Mouse (Mus musculus) common myeloid progenitor, adult 5-6 weeks (primary cell): ENCODE results near the gene Rabgap1l. TPM values are rescaled to one million over a fixed set of nuclear protein-coding genes. Genes with fewer than 3 reads are reported as not detected.
A peak's percentile ranks its signal among the peaks of the same experiment; 100 is the strongest.

Experiments used
- ATAC-seq: replicated peaks from 2 replicates; pipeline ENCODE4 v1.8.0; 2016; ENCODE audit warnings: low read depth, mild to moderate bottlenecking, moderate TSS enrichment, inconsistent platforms; ENCODE audit not compliant: poor library complexity, severe bottlenecking
- total RNA-seq: library from RNA; stranded (forward); fragments of 200-1000, 187-1606 nt; gene quantifications from 2 replicates; pipeline ENCODE4 v1.2.3, GENCODE M21; 2017

Rabgap1l gene
- total RNA-seq, 1 experiment from 2014 or later: 304 TPM

DNA sequence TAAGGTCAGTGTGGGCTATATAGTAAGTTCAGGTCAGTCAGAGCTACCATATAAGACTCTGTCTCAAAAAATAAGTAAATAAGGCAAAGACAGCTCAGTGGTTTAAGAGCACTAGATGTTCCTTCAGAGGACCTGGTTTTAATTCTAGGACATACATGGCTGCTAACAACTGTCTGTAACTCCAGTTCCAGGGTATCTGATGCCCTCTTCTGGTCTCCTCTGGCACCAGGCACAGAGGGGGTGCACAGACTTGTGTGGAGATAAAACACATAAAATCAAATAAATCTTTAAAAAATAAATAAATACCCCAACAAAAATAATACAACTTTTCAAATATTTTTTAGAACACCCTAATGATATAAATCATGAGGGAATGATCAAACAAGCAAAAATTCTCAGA is 2.4 kb downstream of the Rabgap1l start:
- ATAC-seq: no peak

DNA sequence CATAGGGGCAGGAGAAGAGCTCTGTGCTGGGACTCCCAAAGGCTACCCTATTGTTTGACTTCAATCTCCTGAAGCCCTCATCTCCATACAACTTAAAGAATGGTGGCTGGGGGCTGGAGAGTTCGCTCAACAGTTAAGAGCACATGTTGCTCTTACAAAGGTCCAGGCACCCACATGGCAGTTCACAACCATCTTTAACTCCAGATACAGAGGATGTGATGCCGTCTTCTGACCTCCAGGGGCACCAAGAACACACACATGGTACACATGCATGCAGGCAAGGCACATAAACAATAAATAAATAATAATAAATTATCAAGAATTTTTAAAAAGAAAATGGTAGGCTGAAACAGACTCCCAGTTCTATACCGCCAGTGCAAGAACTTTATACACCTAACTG is 3.1 kb downstream of the Rabgap1l start:
- no peak for ATAC-seq

DNA sequence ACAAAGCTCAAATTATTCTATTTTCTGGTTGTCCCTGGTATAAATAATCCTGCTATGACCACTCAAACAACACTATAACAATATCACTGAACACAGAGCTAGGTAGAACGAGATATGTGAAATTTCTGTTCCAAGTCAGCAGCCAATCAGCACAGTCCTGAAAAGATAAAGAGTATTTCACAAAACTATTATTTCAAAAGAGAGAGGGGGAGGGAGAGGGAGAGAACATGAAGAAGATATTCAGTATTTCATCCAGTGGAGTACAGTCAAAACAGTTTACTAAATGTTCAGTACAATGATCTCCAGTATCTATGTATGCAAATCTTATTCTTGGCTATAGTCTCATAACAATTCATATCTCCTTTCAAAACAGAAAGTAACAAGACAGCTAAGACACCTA is 5.1 kb downstream of the Rabgap1l start:
- ATAC-seq: no peak

DNA sequence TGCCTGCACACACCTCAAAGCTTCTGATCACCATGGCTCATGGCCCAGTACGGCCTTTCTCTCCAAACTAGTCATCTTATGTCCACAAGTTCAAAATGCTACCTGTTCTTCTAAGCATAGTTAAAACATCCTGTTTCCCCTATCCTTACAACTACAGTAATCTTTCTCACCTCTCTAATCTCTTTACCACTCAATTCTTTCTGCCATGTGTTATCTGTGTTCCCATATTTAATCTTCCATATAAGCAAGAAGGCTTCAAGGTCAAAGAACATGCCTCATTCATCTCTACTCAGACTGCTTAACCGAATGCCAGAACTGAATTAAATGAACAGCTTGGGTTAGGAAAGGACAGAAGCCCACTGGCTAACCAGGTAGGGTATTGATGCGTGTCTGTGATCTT is 5.8 kb downstream of the Rabgap1l start:
- no peak for ATAC-seq

DNA sequence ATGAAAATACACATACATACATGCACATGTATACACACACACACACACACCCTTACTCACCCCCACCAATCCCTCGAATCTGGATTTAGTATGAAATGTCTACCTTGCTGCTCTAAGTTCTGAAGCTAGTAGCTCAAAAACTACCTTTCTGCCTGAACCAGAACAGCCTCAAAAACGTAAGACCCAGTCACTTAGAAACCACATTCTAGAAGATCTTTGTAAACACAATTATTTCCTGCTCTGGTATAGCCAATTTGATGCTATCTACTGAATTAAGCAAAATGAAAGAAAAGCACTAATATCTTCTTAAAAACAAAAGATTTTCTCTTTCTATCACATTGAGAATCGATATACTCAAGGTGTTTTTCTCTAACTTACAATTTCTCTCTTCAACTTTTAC is 6.4 kb downstream of the Rabgap1l start:
- no peak for ATAC-seq

DNA sequence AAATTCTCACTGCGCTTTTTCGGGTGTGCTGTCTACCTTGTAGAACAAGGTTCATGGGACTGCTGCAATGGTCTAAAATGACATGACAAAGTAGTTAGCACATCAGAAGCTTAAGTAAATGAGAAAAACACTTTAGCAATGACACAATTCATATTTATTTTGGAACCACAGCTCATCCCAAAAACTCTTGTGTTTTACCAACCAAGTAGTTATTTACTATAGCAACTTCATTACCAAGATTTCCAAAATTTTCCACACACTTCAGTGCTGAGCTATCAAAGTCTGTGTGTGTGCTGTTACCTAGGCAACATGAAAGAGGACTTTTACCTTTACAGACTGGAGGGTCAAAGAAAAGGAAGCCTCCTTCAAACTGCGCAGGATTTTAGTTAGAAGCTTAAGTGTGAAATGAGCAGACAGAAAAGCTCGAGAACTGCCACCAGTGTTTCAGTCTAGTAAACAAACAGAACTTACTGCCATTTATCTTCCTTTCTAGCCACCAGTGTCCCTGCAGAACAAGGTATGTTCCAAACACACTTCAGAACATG is 7.3 kb downstream of the Rabgap1l start:
- no peak for ATAC-seq

DNA sequence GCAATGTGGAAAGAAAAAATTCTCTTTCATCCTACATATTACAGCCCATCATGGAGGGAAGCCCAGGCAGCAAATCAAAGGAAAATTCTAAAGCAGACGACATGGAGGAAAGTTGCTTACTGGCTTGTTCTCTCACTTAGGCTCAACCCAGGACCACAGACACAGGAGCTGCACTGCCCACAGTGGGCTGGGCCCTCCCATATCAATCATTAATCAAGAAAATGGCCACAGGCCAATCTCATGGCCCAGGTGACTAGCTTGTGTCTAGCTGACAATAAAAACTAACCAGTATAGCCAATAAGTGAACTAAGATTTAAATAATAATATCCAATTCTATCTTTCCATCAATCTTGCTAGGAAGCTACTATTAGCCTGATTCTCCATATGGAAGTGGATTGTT is 8.9 kb downstream of the Rabgap1l start:
- no peak for ATAC-seq

DNA sequence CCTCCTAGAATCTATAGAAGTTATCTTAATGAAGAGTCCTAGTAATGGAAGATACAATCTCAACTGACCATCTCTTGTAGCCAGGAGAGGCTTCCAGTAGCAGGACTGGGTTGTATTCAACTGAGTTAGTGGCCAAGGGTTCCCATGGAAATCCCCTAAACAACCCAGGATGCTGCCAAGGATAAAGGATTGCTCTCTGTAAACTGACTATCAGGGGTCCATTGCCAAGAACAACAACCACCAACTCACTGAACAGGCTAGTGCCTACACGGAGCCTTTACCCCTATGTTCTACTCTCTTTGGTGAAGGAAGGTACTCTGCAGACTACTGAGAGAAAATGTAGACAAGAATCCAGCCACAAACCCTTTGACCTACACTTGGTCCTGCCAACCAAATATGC is 18.8 kb downstream of the Rabgap1l start:
- ATAC-seq: no peak

DNA sequence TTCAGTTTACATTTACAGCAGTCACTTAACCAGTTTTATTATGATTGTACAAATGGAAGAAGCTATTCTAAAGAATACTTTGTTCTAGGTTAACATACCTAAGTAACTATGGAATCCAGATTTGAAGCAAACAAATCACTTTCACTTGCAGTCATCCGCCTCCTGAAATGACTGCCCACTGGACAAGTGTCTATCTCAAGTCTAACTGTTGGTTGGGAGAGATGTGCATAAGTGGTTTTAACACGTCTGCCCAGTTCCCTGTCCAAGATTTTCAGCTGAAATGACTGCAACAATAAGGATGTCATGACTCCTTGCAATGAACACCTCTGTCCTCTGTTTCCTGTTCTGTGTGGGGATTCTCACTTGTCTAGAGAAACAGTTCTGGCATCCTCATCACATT is 27.4 kb downstream of the Rabgap1l start:
- ATAC-seq: no peak

DNA sequence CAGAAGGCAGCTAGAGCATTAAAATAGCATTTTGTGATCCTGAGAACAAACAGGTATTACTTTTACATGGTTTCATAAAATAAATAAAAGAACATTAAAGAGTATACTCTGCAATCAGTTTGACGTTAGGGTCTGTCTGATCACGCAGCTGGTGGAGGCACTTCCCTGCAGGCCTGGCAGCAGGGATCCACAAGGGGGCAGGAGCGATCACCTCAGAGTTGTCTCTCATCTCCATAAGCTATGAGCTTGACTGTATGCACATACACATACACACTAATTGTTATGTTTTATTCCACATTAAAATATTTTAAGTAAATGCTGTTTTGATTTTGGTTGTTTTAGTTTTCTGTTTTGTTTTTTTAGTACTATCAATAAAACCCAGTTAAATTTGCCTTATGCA is 34.8 kb downstream of the Rabgap1l start:
- peak; percentile 91; the same call in 1 of the 2 replicates for ATAC-seq

DNA sequence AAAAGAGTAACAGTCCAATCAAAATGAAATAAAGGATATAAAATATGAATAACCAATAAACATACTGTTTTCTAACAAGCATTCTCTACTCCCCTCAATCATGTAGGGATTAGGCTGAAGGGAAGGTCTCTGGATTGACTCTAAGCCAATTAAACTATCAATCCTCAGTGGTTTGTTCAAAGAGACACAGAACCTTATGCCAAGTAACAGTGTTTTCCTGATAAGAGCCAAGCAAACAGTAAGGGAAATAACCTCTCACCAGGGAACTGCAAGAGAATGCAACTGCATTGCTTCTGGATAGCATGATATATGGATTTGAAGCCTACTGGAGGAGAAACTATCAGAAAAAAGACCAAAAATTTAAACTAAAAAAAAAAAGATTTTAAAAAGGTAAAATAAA is 37.7 kb downstream of the Rabgap1l start:
- ATAC-seq: no peak

DNA sequence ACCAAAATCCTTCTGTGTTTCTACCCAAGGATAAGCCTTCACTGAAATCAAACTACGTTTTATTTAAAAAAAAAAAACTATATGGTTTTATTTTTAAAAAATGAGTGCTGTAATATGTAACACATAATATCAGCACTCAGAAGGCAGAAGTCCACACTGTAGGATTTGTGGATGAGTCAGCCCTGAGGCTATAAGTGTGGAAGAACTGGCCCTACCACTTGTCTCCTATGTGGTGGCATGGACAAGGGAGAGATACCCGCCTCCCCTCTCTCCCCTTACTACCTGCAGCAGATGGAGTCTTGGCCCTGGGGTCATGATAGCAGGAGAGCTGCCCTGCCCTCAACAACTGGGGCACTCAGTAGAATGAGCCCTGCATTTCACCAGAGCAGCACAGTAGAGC is 42.4 kb downstream of the Rabgap1l start:
- no peak for ATAC-seq

DNA sequence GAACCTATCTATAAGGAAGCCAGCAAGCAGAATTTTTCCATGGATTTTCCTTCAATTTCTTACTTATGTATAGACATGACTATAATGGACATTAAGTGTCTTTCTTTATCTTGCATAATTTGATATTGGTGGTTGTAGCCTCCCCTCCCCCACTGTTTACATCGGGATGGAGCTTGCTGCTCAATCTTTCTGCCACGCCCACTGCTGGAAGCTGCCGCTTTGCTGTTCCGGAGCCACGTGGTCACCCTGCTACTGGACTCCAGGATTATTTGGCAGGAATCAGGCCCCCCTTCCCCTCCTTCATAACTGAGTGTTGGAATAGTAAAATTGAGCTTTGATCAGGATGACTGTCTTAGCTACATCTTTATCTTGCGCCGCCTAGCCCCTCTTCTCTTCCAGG is 46.2 kb downstream of the Rabgap1l start:
- ATAC-seq: no peak

DNA sequence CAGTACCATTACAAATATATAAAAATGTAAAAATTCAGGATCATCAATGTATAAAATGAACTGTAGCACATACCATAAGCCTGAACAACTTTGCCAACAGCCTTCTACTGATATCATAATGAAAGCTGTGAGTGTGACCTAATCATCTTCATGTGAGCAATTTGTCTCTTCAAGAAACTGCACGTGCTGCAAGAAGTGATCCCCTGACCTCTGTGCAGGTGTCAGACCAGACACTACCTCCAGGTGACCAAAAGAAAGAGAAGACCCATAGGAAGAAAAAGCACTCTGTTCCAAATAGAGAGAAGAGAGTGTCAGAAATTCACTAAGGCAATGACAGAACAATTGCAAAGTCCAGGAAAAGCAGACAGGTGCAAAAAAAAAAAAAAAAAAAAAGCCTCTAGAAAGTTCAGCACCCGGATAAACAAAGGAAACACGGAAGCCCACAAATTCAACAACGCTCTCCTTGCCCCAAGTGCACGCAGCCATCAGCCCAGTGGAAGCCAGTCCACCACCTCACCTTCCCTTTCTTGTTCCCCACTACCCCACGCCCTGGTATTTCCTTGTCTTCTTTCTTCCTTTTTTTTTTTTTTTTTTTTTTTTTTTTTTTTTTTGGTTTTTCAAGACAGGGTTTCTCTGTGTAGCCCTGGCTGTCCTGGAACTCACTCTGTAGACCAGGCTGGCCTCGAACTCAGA is 47.6 kb downstream of the Rabgap1l start:
- no peak for ATAC-seq

DNA sequence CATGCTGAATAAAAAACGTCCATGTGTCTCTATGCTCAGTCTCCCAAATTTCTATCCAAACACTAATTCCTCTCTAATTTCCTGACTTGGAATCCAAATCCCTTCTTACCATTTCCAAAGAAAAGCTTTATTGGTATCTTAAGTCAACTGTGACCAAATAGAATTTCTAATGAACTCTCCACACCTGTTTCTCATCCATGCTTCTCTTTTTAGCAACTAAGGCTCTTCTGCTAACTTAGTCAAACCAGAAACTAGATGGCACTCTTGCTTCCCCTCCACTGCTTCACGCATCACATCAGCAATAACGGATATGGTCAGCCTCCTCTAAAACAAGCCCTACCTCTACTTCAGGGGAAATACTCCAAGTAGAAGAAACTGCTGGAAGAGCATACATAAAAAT is 49.0 kb downstream of the Rabgap1l start:
- 0 out of 2 replicates have a peak, but pooled peaks have one; percentile 22 for ATAC-seq

DNA sequence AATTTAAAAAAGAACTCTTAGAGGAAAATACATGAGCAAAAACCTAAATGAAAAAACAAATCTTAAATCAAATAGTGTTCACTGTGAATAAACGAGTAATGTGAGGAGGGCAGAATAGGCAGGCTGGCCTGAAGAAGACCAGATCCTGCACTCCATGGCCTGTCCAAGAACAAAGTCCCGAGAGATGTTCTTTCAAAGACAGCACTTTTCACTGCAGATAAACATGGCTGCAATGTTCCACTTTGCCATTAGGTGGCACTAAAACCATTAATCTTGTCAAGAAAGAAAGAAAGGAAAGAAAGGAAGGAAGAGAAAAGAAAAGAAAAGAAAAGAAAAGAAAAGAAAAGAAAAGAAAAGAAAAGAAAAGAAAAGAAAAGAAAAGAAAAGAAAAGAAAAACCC is 49.8 kb downstream of the Rabgap1l start:
- ATAC-seq: peak; percentile 74; the same call in 1 of the 2 replicates

DNA sequence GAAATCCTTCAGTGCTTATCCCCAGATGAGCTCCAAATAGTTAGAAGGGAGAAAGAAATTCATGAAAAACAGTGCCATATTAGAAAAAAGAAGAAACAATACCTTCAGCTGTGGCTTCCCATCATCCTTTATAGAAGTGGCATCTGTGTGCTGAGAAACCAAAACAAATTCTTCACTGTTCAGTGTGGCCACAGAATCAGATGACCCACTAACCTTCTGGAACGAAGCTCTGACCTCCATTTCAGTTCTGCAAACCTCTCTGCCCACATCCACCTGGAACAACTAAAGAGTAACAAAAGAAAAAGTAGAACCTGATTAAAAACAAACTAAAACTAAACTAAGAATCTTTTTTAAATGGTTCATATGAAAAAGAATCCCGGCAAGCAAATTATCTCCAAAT is 52.4 kb downstream of the Rabgap1l start:
- ATAC-seq: no peak

DNA sequence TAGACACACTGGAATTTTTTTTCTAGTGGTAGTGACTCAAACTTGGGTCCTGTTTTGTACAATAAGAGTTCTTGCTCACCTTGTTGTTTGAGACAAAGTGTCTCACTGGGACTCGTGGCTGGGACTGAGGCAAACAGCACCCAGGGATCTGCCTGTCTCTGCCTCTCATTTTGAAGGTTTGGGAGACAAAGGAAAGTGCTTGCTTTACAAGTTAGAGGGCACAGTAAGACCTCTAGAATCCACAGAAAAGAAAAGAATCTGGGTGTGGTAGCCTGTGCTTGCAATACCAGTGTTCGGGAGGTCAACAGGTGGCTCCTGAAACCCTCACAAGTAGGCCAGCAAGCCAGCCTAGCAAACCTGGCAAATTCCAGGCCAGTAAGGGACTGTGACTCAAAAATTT is 58.3 kb downstream of the Rabgap1l start:
- no peak for ATAC-seq

DNA sequence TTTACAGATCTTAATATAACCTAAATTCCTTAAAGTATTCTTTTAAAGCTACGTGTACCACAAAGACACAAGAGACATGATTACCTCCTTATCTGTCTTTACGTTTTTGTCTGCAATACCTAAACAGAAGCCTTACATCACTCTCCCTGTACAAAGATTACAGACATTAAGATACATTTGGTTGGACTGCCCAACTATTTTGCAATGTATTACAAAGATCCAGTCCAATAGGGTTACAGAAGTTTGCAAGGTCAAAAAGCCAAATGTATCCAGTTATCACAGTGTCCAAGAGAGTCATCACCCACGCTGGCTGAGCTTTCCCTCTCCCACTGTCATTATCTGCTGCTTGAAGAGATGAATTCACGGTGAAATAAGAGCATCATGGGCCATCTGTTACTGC is 63.1 kb downstream of the Rabgap1l start:
- ATAC-seq: no peak

DNA sequence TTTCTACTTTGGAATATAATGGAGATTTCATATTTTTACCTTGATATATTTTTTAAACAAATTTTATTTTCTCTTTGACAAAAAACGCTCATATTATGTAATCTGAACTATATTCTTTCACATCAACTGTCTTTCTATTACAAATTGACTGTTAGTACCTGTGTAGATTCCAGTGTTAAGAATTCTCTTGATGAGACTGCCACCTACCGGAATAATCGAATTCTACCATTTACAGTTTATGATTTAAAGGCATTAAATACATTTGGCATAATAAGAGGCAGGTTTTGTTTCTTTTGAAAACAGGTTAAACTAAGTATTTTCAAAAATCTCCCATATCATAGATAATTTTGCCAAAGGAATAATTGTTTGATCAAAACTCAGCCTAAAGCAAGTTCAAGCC is 75.3 kb downstream of the Rabgap1l start:
- no peak; the same call in 1 of the 2 replicates for ATAC-seq

DNA sequence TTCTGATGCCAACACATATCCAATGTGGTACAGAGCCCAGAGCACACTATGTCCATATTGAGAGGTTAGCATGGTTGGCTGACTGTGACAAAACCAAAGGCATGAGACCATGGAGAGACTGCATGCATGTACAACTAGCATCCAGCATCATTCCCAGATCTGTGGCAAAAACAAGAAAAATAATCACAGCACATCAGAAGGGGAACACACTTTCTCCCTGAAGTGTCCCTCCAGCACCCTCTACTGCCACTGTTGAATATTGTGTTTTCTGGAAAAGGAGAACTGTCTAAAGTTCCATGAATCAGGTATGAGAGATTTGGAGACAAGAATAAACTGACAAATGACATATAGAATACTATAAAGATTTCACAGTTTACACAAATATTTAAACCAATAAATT is 78.3 kb downstream of the Rabgap1l start:
- ATAC-seq: peak; percentile 60

DNA sequence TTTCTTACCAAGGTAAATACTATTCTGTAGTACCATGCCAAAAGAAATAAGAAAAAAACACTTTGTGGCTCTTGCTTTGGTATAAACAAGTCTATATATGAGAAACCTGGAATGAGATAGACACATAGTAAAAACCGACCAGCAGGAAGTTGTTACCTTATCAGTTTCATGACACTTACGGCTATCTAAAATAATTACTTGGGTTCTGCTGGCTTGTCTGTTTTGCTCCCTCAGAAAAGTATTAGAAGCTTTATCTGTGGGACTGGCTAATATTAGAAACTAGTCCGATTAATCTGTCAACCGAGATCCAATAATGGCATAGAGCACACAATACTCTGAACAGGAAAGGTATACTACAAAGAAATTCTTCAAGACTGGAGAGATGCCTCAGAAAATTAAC is 79.1 kb downstream of the Rabgap1l start:
- no peak for ATAC-seq
